Mouse (Mus musculus): Measurements from ENCODE around the gene Txndc12.

- no peak for TF ChIP-seq GATA1 (IDR thresholded peaks at IDR 0.05; ENCODE audit: low read length)
- TF ChIP-seq TAL1 (IDR thresholded peaks at IDR 0.05; ENCODE audit: low read length) = no peak
These were observed 43.9 kb upstream of the Txndc12 start for GRCm38 (mm10) chr4:108790507-108790906.
